Mouse (Mus musculus): Measurements from ENCODE around the gene Syngr2. TPM values are rescaled to one million over a fixed set of nuclear protein-coding genes. Genes with fewer than 3 reads are reported as not detected.
"Not testable (repeated sequence)": the region's sequence is repeated elsewhere in the genome, so short reads cannot be mapped to it uniquely, and the experiment has no call there.

The Syngr2 gene
- polyA plus RNA-seq, 1 experiment from 2014 or later = 135 TPM

GRCm38 (mm10) chr11:117798160-117798541 is 11.3 kb upstream of the Syngr2 start:
- 22% methylated on average over 2 of the region's 2 CpGs for WGBS
- Histone ChIP-seq H3K4me1 (replicated peaks) (peaks cover 14% of the 10 kb centered on the region), H3K9me3 (no peaks in the 10 kb centered on the region), H3K4me3 (replicated peaks) (no peak overlapping the region), H3K27me3 (replicated peaks) (no peaks in the 10 kb centered on the region), H3K36me3 (no peaks in the 10 kb centered on the region), H3K9ac (no peak overlapping the region), H3K27ac (0 out of 2 replicates have a peak overlapping the region, but pooled peaks have one; percentile 1), H3K4me2 (replicated peaks) (no peak overlapping the region)
- ATAC-seq = peak; percentile 46; the same call in 1 of the 2 replicates

- Histone ChIP-seq H3K36me3 (no peaks in the 10 kb centered on the region), H3K27ac (no peak overlapping the region), H3K4me1 (replicated peaks) (peaks cover 14% of the 10 kb centered on the region), H3K9ac (no peak overlapping the region), H3K4me3 (replicated peaks) (no peak overlapping the region), H3K27me3 (replicated peaks) (no peaks in the 10 kb centered on the region), H3K9me3 (no peaks in the 10 kb centered on the region), H3K4me2 (replicated peaks) (no peak overlapping the region)
- no peak for ATAC-seq
- 64% methylated on average over 5 of the region's 5 CpGs for WGBS
These were observed 10.3 kb upstream of the Syngr2 start for GRCm38 (mm10) chr11:117799174-117799573.

- WGBS = 82% methylated on average over 7 of the region's 7 CpGs
- Histone ChIP-seq H3K9me3 (no peaks in the 10 kb centered on the region), H3K4me3 (replicated peaks) (no peak overlapping the region), H3K4me2 (replicated peaks) (no peak overlapping the region), H3K27ac (no peak overlapping the region), H3K4me1 (replicated peaks) (peaks cover 14% of the 10 kb centered on the region), H3K27me3 (replicated peaks) (no peaks in the 10 kb centered on the region), H3K9ac (no peak overlapping the region), H3K36me3 (no peaks in the 10 kb centered on the region)
- no peak for ATAC-seq
These were observed 9.4 kb upstream of the Syngr2 start for GRCm38 (mm10) chr11:117800038-117800437.

- 74% methylated on average over 7 of the region's 7 CpGs for WGBS
- Histone ChIP-seq H3K9ac (no peak overlapping the region), H3K27ac (no peak overlapping the region), H3K27me3 (replicated peaks) (no peaks in the 10 kb centered on the region), H3K4me2 (replicated peaks) (no peak overlapping the region), H3K36me3 (no peaks in the 10 kb centered on the region), H3K4me3 (replicated peaks) (no peak overlapping the region), H3K9me3 (no peaks in the 10 kb centered on the region), H3K4me1 (replicated peaks) (peaks cover 14% of the 10 kb centered on the region)
- no peak for ATAC-seq
These were observed 7.8 kb upstream of the Syngr2 start for GRCm38 (mm10) chr11:117801650-117802049.

GRCm38 (mm10) chr11:117803166-117803688 is 6.2 kb upstream of the Syngr2 start:
- WGBS = 87% methylated on average over 3 of the region's 3 CpGs
- Histone ChIP-seq H3K27ac (no peak overlapping the region), H3K4me1 (replicated peaks) (peaks cover 4% of the 10 kb centered on the region), H3K27me3 (replicated peaks) (no peaks in the 10 kb centered on the region), H3K4me3 (replicated peaks) (no peak overlapping the region), H3K36me3 (no peaks in the 10 kb centered on the region), H3K4me2 (replicated peaks) (no peak overlapping the region), H3K9ac (no peak overlapping the region), H3K9me3 (no peaks in the 10 kb centered on the region)
- ATAC-seq = no peak

GRCm38 (mm10) chr11:117806781-117807180 is 2.7 kb upstream of the Syngr2 start:
- ATAC-seq = no peak
- no peak overlapping the region for H3K9ac ChIP-seq
- H3K4me2 ChIP-seq (replicated peaks) = no peak overlapping the region

GRCm38 (mm10) chr11:117810401-117811046 is 1.1 kb downstream of the Syngr2 start:
- no peaks in the 10 kb centered on the region for H3K27me3 ChIP-seq (replicated peaks)
- no peaks in the 10 kb centered on the region for H3K9me3 ChIP-seq
- peak overlapping the region; percentile 89 for H3K27ac ChIP-seq
- H3K4me1 ChIP-seq (replicated peaks) = peaks cover 19% of the 10 kb centered on the region
- ATAC-seq = peak; percentile 90
- WGBS = under 1% methylated on average over 21 of the region's 21 CpGs
- H3K4me3 ChIP-seq (replicated peaks) = peak overlapping the region; percentile 82
- peaks cover 31% of the 10 kb centered on the region for H3K36me3 ChIP-seq
- H3K4me2 ChIP-seq (replicated peaks) = peak overlapping the region; percentile 95
- peak overlapping the region; percentile 77 for H3K9ac ChIP-seq

More at GRCm38 (mm10) chr11:117806781-117807180, 2.7 kb upstream of the Syngr2 start:
- Histone ChIP-seq H3K36me3 (no peaks in the 10 kb centered on the region), H3K27me3 (replicated peaks) (no peaks in the 10 kb centered on the region), H3K27ac (no peak overlapping the region), H3K4me3 (replicated peaks) (no peak overlapping the region), H3K9me3 (no peaks in the 10 kb centered on the region), H3K4me1 (replicated peaks) (peaks cover 19% of the 10 kb centered on the region)
- 91% methylated on average over 6 of the region's 6 CpGs for WGBS

GRCm38 (mm10) chr11:117813867-117814266 is 4.4 kb downstream of the Syngr2 start:
- no peak overlapping the region for H3K4me2 ChIP-seq (replicated peaks)
- no peak overlapping the region for H3K9ac ChIP-seq
- H3K9me3 ChIP-seq = no peaks in the 10 kb centered on the region
- H3K4me1 ChIP-seq (replicated peaks) = peaks cover 19% of the 10 kb centered on the region
- peaks cover 42% of the 10 kb centered on the region for H3K36me3 ChIP-seq
- no peaks in the 10 kb centered on the region for H3K27me3 ChIP-seq (replicated peaks)
- ATAC-seq = no peak
- 61% methylated on average over 5 of the region's 5 CpGs for WGBS
- no peak overlapping the region for H3K4me3 ChIP-seq (replicated peaks)
- H3K27ac ChIP-seq = 0 out of 2 replicates have a peak overlapping the region, but pooled peaks have one; percentile 13

- Histone ChIP-seq H3K9me3 (no peaks in the 10 kb centered on the region), H3K4me3 (replicated peaks) (no peak overlapping the region), H3K27ac (no peak overlapping the region), H3K4me2 (replicated peaks) (no peak overlapping the region), H3K9ac (no peak overlapping the region), H3K36me3 (peaks cover 50% of the 10 kb centered on the region), H3K4me1 (replicated peaks) (peaks cover 14% of the 10 kb centered on the region), H3K27me3 (replicated peaks) (no peaks in the 10 kb centered on the region)
- 91% methylated on average over 6 of the region's 6 CpGs for WGBS
- no peak for ATAC-seq
These were observed 5.4 kb downstream of the Syngr2 start for GRCm38 (mm10) chr11:117814704-117815366.

- H3K9ac ChIP-seq = not testable (repeated sequence)
- H3K36me3 ChIP-seq = peaks cover 56% of the 10 kb centered on the region
- 75% methylated on average over 9 of the region's 9 CpGs for WGBS
These were observed 6.4 kb downstream of the Syngr2 start for GRCm38 (mm10) chr11:117815850-117816249.

GRCm38 (mm10) chr11:117816389-117816996 is 7.0 kb downstream of the Syngr2 start:
- Histone ChIP-seq H3K4me3 (replicated peaks) (no peak overlapping the region), H3K36me3 (peaks cover 61% of the 10 kb centered on the region), H3K27me3 (replicated peaks) (no peaks in the 10 kb centered on the region), H3K9ac (no peak overlapping the region), H3K4me1 (replicated peaks) (peaks cover under 1% of the 10 kb centered on the region; the same call in 1 of the 2 replicates), H3K27ac (no peak overlapping the region), H3K4me2 (replicated peaks) (no peak overlapping the region), H3K9me3 (no peaks in the 10 kb centered on the region)
- no peak for ATAC-seq
- 82% methylated on average over 13 of the region's 13 CpGs for WGBS

More at GRCm38 (mm10) chr11:117815850-117816249, 6.4 kb downstream of the Syngr2 start:
- ATAC-seq; H3K4me3 ChIP-seq (replicated peaks); H3K4me1 ChIP-seq (replicated peaks); H3K4me2 ChIP-seq (replicated peaks); H3K9me3 ChIP-seq; H3K27me3 ChIP-seq (replicated peaks); H3K27ac ChIP-seq: not testable (repeated sequence)

GRCm38 (mm10) chr11:117819095-117819494 is 9.6 kb downstream of the Syngr2 start:
- Histone ChIP-seq H3K4me1 (replicated peaks) (peaks cover 20% of the 10 kb centered on the region), H3K36me3 (peaks cover 48% of the 10 kb centered on the region), H3K9ac (no peak overlapping the region), H3K27ac (no peak overlapping the region), H3K4me2 (replicated peaks) (no peak overlapping the region), H3K9me3 (no peaks in the 10 kb centered on the region), H3K27me3 (replicated peaks) (no peaks in the 10 kb centered on the region), H3K4me3 (replicated peaks) (no peak overlapping the region)
- 84% methylated on average over 8 of the region's 8 CpGs for WGBS
- ATAC-seq = no peak
